Mouse (Mus musculus) MN1 (cell line): ENCODE measurements around the gene Cyb5d1.

ENCODE experiments used
- DNase-seq: peaks from one replicate; pipeline ENCODE4 v3.0.0-alpha.2; 2016; ENCODE audit warnings: low spot score

Gene Cyb5d1

DNA sequence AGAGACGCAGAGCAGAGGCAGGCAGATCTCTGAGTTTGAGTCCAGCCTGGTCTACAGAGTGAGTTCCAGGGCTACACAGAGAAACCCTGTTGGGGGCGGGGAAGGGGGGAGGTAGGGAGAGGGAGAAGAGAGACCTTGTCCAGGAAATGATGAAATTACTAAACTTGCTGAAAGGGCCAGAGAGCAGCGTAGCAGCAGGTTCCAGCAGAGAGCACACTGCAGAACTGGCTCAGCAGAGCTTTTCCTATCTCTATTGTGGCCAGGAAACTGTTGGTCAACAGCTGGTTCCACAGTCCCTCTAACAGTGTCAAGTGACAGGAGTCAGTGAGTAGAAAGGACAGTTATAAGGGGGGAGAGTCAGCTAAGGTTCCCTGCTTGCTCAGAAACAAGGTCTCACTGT, 15.8 kb downstream of the Cyb5d1 start:
- no peak for DNase-seq

DNA sequence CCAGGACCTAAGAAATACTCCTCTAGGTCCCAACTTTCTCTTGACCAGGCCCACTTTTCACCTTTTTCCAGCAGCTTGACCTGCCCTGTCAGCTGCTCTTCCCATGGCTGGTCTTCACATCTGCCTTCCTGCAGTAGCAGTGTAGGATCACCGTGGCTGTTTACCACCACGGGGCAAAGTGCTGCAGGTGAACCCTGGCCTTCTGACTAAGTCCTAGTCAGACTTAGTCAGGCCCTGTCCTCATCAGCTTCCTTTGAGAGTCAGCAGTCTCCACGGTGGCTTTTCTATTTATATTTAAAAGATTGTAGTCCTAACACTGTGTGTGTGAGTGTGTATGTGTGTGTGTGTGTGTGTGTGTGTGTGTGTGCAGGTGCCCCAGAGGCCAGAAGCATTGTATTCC, 17.7 kb downstream of the Cyb5d1 start:
- DNase-seq, result no peak

DNA sequence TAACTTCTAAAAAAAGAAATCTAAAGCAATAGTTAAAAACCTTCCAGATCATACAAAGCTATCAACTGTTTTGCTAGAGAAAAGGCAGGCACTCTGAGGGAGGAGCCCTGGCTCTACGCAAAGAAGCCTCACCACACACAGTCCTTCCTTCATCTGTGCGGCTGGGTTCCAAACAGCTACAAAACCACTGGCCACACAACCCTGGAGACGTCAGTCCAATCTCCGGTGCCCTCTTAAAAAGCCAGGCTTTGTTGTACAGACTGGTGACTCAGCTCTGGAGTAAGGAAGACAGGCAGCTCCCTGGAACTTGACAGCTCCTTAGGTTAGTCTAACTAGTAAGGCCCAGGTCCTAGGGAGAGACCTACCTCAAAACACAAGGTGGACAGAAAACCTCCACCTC, 19.8 kb downstream of the Cyb5d1 start:
- no peak for DNase-seq

DNA sequence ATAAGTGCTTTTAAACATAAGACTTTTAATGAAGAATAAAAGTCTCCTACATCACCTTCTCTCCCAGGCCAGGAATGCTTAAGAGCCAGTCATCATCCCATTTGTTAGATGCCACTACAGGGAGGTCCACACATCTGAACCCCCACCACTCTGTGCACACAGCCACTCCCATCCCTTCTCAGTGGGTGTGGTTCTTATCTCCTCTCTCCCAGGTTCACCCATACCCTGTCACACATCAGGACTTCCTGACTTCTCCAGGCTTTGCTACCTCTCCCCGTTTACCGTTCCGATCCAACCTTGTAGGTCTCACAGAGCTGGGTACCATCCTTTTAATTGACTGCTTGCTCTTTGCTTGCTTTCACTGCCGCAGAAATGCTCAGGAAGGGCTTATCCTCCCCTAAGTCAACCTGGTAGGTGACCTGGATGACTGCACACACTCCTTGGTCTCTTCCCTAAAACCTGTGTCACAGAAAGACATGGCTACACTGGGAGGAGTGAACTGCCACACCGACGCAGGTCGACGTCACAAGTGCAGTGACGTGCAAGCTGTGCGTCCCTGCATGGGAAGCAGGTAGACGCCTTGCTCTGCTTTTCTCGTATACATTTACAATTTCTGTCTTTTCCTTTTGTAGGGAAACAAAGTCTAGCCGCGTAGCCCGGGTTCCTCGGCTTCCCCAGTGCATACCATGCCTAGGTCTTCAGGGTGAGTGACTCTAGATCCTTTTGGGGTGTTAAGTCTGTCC, 22.0 kb downstream of the Cyb5d1 start:
- DNase-seq, result no peak

DNA sequence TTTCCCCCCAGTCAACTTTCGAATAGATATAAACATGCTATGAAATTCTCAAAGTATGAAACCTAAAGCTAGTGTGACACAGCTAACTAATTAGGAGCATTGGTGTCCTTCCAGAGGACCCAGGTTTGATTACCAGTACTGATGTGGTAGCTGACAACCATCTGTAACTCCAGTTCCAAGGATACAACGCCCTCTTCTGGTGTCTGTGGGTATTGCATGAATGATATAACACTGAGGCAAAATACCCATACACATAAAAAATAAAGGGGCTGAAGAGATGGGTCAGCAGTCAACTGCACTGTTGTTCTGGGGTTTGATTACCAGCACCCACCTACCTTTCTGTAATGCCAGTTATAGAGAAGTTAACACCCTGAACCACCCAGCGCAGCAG, 22.7 kb downstream of the Cyb5d1 start:
- no peak for DNase-seq

DNA sequence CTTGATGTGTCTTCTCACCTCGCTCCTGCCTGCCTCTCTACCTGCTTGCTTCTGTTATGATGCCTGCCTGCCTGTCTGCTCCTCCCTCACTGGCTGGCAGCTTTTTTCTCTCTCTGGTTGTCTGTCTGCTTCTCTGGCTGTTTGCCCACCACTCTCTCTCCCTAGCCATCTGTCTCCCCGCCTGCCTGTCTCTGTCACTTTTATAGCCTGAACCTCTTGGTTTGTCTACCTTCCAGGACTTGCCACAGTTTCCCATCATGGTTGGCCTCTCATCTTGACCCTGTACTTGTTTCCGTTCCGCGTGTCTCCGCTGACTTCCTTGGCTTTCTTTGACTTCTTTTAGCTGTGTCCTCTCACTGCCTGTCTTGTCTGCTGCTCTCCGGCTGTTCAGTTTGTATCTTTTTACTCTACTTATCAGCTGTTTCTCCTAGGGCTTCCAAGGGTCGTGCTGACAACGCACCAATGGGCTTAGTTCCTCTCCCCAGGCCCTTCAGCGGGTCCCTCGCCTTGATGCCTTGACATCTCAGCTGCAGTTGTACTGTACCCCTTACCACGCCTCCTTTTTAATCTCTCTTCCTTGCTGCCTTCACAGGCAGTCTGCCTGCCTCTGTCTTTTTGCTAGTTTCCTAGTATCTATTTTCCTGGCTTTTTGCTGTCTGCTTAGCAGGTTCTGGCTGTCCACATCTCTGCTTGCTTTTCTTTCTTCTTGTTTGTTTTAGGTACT, 23.2 kb downstream of the Cyb5d1 start:
- DNase-seq, result peak; percentile 40

DNA sequence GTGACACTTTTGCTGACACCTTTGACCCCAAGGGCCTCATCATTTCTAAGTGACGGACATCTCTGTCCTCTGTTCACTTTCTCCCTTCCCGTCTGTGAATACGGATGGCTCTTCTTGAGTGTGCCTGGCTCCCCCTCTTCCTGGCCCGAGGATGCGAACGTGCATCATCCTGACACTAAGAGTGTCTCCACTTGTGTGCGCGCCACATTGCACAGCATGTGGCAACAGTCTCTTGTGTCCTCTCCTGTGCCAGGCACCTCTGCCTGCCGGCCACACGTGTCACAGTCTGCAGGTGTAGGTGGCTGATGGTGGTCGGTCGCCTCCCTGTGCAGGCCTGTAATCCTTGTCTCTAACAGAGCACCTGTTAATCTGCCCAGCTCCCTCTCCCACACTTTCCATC, 23.8 kb downstream of the Cyb5d1 start:
- DNase-seq, result no peak

DNA sequence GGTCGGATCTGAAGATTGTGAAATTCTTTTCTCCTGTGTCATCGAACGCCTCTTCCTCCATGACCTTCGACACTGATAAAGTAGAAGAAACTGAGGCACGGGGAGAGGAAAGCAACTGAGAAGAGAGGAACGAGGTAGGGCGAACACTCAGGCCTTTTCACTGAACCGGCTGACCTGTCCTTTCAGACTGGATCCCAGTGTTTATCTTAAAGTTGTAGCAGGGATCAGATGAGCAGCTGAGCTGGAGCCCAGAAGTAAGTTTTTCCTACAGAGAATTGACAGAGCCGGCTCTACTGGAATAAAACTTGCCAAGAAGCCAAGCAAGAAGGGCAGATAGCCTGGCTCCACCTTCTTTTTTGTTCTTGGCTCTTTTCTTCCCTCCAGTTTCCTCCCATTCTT, 24.6 kb downstream of the Cyb5d1 start:
- DNase-seq, result no peak

DNA sequence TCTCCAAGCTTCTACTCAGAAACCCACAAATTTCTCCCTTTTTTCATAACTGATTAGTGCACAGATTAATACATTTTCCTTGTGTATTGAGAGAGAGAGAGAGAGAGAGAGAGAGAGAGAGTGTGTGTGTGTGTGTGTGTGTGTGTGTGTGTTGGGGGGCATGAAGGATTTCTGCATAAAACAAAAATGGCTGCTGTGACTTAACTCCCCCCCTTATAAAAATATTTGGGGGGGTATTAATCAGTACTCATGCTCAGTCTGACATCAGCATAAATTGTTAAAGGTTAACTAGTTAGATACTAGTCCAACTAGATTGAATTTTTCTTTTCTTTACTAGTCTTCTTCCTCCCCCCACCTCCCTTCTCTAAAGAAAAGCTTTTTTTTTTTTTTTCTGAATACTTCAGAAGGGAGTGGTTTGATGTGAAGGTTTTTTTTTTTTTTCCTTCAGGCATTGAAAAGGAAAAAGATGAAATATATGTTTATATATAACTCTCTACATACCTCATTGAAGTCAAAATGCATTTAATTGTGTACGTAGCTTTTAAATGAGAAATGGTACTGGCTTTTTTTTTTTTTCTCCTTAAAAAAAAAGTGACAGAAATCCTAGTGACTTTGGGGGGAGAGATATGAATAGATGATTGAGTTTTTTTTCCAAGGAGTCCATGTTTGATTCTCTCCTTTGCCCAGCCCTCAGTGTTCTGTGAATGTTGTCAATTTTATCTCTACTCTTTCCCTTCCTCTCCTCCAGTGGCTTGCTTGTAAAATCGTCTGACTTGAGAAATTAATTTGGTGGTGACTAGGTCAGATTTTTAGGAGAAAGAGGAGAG, 25.2 kb downstream of the Cyb5d1 start:
- DNase-seq, result no peak

DNA sequence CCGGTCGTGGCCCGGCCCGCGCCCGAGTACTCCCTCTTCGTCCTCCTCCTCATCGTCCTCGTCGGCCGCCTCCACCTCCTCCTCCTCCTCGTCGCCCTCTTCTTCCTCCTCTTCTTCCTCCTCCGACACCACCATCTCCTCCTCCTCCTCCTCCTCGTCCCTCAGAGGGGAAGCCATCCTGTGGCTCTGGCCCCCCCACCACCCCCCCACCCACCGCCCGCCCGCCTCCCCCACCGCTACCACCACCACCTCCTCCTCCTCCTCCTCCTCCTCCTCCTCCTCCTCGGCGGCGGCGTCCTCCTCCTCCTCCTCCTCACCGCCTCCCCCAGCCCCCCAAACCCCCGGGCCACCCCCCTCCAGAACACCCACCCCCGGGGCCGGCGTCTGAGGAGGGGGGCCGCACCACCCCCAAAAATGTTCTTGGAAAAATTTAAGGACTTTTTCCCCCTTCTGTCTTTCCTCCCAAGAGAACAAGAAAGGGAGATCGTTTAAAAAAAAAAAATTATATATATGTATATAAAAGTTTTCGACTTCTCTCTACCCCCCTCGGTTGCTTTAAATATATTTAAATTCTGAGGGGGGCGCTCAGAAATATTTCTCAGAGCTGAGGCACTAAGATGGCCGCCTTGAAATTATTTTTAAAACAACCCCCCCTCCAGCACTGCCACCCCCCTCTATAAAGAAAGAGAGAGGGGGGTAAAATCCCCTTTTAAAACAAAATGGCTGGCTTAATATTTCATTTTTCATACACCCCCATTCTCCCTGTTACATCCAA, 26.0 kb downstream of the Cyb5d1 start, which contains the start of gene Chd3:
Gene Chd3, minus strand, starts transcription at position 192 of the 775 bp plus-strand sequence.
- no peak for DNase-seq

DNA sequence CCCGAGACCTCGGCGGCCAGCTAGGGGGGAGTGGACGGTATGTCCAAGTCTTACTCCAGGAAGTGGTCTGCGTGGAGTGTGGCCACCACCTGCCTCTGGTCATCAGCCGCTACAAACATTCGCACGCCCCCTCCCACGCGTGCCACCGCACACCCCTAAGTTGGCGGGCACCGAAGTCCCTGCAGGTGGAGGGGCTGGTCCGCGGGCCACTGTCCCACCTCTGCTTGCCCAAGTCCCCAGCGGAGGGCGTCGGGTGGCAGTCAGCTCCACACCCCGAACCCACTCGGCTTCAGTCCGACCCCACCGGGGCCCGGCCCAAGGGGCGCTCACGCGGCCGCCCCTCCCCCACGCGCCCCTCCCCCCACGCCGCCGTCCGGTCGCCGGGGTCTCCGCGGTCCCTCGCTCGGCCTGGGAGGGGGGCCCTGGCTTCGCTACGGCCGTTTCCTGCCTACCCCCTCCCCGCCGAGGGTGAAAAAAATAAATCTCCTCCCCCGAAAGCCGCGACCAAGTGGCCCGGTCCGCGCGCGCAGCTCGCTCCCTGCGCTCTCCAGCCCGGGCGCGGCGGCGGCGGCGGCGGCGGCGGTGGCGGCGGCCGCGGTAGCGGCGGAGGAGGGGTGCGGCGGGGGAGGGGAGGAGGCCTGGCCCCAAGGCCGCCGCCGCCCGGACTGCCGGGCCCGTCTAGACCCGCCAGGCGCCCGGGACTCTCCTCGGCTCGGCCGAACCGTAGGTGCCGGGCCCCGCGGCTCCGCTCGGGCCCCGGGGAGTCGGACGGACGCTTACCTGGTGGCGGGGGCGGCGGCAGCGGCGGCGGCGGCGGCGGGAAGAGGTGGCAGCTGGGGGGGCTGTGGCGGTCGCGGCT, 26.8 kb downstream of the Cyb5d1 start:
- peak; percentile 67 for DNase-seq

DNA sequence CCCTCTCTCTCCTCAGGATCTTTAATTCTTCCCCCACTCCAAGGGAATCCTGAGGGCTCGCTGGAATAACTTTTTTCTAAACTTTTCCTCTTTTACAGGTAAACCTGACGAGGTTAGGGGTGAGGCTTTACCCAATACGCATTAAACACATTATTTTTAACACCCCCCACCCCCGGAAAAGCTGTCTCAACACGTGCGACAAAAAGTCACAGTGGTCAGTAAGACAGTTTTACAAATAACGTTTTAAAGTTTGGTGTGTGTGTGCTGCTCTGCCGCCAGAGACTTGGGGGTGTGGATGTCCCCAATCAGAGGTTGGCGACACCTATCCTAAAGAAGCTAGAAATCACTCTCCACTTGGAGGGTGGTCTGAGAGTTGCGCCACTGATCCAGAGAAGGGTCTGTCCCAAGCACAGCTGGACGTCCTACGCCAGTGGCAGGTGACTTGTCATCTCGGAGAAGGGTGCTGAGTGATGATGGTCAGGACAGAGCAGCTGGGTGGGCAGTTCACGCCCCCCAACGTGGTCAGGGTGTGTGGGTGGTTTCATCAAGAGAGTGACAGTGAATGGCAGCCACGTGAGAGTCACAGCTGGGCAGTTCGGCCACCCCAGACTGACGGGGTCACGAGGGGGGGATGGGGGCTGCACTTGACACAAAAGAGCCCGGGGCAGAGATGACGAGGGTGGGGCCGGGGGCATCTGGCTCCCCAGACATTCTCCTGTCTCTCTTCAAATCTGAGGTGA, 27.6 kb downstream of the Cyb5d1 start:
- peak; percentile 28 for DNase-seq

DNA sequence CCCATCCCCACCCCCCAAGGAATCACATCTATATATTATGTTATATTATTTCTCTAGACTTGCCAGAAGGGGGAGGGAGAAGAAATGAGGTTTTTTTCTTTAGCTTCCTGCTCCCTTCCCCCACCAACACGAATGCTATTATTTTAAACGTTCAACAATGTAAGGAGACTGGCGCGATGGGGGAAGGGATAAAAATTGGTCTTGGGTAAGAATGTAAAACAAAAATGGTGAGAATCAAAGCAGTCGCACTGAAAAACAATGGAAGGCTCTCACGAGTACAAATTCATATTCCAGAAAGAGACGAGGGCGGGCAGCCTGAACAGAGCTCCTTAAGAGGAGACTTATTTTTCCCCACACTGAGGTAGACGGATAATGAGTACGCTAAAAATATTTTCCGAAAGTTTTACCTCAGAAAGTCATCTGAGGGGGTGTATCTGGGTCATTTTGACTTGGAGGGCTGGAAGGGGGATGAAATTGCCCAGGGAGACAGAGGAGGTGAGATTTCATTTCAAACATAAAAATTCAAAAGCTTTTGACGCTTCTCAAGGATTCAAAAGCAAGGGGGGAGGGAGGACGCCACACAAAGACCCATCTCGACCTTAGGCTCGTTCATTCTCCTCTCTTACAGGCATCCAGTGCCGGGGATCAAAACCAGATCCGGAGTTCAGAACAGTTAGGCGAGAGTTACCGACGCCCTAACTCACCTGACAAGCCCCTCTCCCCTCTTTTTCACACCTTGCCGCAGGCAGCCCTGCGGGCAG, 28.4 kb downstream of the Cyb5d1 start:
- DNase-seq, result peak; percentile 64

DNA sequence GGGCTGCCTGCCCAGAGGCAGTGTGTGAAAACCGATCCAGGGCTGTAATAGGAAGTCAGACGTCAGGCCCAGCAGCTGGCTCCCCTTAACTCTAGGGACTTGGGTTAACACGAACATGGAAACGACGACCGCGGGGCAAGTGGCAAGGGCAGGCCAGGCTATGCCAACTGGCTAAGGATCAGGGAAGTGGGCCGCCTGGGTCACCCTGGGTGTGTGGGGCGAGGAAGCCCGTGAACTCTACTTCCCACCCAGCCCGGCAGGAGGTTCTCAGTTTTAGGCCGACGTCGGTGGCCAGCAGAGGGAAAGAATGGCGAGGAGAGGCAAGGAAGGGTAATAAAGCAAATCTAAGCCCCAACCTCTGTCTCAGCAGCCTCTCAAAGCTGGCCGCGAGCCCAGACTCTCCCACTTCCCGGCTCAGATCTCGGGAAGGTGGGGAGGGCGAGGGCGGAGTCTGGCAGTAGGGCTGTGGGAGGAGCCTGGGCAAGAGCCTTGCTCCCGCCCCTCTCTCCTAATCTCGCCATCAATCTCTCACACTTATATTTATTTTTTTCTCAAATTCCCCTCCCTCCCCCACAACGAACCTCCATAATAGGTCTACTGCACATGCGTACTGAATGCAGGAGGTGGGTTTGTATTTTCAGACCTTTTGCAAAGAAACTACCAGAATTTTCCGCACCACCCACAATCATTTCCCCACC, 29.1 kb downstream of the Cyb5d1 start:
- DNase-seq, result peak; percentile 94

DNA sequence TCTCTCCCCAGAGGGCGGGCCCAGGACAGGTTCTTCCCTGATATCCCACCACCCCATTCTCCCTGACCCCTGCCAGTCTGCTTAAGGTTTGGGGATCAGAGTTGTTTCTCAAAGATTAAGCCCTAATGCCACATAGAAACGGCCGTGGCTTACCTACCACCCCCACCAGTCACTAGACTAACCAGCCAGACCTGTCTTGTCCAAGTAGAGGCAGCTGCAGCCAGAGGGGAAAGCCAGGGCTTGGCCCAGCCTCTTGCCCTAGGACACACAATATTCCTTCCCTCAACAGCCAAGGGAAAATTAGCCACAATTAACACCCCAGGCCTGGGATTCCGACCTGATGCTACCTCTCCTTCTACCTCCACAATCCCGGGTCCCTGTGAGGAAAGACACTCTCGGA, 29.7 kb downstream of the Cyb5d1 start:
- no peak for DNase-seq

DNA sequence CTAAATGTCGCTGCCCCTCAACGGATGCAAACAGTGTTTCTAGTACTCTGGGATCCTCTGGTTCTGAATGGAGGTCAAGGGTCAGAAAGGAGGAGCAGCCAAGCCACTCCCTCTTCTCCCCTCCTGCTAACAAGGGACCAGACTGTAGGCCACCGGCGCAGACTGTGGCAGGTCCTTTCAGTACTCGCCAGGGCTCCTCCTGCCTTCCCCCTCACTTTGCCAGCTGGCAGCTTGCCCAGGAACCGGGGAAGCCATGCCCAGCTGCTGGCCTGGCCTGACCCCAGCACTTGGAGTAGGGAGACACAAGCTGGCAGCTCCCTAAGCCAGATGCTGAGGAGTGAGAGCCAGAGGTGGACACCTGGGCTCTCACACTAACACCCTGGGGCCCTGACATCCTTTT, 30.5 kb downstream of the Cyb5d1 start:
- peak; percentile 95 for DNase-seq

DNA sequence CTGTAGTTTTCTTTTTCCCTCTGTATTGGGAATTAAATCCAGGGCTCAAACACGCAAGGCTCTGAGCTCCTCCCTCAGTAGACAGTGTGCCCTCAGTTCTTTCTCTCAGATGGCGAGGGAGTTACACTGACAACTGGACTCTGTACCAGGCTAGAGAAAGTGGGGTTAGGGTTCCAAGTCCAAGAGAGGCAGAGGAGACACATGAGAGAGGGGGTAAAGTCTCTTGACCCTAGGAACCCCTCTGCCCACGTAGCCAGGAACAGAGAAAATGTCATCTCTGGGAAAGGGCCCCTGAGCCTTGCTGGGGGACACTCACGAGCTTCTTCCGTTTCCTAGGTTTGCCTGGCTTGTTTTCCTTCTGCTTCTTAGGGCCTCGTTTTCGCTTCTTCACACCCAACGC, 31.1 kb downstream of the Cyb5d1 start:
- DNase-seq, result no peak

DNA sequence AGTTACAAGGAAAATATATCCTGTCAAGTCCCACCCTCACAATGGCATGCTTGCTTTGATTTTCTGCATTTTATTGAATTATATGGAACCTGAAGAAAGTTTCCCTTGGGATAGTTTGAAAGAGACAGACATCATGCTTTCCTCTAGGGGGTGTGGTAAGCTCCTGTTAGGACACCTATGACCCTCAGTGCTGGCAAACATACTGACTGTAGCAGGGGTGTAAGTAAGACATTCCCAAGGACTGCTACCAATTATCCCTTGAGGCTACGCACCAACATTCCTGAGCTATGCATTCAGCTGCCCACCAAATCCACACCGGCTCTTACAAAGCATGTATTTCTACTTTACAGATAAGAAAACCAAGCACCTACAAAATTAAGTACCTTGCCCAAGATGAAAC, 33.0 kb downstream of the Cyb5d1 start:
- no peak for DNase-seq

DNA sequence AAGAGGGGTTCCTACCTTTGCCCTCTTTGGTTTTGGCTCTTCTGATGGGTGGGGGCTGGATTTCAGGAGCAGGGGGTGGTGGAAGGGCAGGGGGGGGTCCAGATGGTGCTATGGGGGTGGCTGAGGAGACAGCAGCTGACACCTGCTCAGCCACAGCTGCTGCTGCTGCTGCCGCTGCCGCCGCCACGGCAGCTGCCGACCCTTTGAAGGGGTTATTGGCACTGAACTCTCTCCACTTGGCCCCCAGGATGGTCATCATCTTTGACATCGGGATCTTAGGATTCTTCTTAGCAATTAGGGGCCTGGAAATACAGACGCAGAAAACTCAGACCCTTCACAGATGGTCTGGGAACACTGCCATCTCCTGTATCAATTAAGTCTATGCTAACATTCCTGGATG, 33.4 kb downstream of the Cyb5d1 start:
- no peak for DNase-seq
